Mouse (Mus musculus): ENCODE measurements around the gene Ints13.
"Not testable (repeated sequence)": the region's sequence is repeated elsewhere in the genome, so short reads cannot be mapped to it uniquely, and the experiment has no call there.

Gene Ints13

GRCm38 (mm10) chr6:146577310-146578109 is at the start of gene Ints13:
Gene Ints13 (minus strand): TSS chr6:146577835.
- DNase-seq (ENCODE audit: low read depth, low spot score) = peak; percentile 97

- DNase-seq (ENCODE audit: low read depth, low spot score) = no peak
These were observed 39.0 kb upstream of the Ints13 start for GRCm38 (mm10) chr6:146616670-146617069.

GRCm38 (mm10) chr6:146615891-146616290 is 38.3 kb upstream of the Ints13 start:
- no peak for DNase-seq (ENCODE audit: low read depth, low spot score)

GRCm38 (mm10) chr6:146614541-146614940 is 36.9 kb upstream of the Ints13 start:
- no peak for DNase-seq (ENCODE audit: low read depth, low spot score)

- no peak for DNase-seq (ENCODE audit: low read depth, low spot score)
These were observed 36.3 kb upstream of the Ints13 start for GRCm38 (mm10) chr6:146613907-146614306.

- no peak for DNase-seq (ENCODE audit: low read depth, low spot score)
These were observed 35.1 kb upstream of the Ints13 start for GRCm38 (mm10) chr6:146612736-146613135.

GRCm38 (mm10) chr6:146611897-146612296 is 34.3 kb upstream of the Ints13 start:
- DNase-seq (ENCODE audit: low read depth, low spot score) = no peak

GRCm38 (mm10) chr6:146611385-146611784 is 33.8 kb upstream of the Ints13 start:
- DNase-seq (ENCODE audit: low read depth, low spot score) = no peak

GRCm38 (mm10) chr6:146603651-146604050 is 26.0 kb upstream of the Ints13 start:
- no peak for DNase-seq (ENCODE audit: low read depth, low spot score)

GRCm38 (mm10) chr6:146602601-146603000 is 25.0 kb upstream of the Ints13 start:
- DNase-seq (ENCODE audit: low read depth, low spot score) = no peak

GRCm38 (mm10) chr6:146585134-146585533 is 7.5 kb upstream of the Ints13 start:
- DNase-seq (ENCODE audit: low read depth, low spot score) = no peak

- no peak for DNase-seq (ENCODE audit: low read depth, low spot score)
These were observed 5.9 kb upstream of the Ints13 start for GRCm38 (mm10) chr6:146583366-146584046.

GRCm38 (mm10) chr6:146580381-146580926 is 2.8 kb upstream of the Ints13 start:
- DNase-seq (ENCODE audit: low read depth, low spot score) = peak; percentile 86

- DNase-seq (ENCODE audit: low read depth, low spot score) = no peak
These were observed 951 bp upstream of the Ints13 start for GRCm38 (mm10) chr6:146578586-146578985.

- no peak for DNase-seq (ENCODE audit: low read depth, low spot score)
These were observed 486 bp upstream of the Ints13 start for GRCm38 (mm10) chr6:146578111-146578531.

GRCm38 (mm10) chr6:146576903-146577302 is 732 bp downstream of the Ints13 start, which contains the start of gene Fgfr1op2:
Gene Fgfr1op2 (plus strand): TSS chr6:146577203.
- DNase-seq (ENCODE audit: low read depth, low spot score) = no peak

- DNase-seq (ENCODE audit: low read depth, low spot score) = no peak
These were observed 5.6 kb downstream of the Ints13 start for GRCm38 (mm10) chr6:146572073-146572472.

- DNase-seq (ENCODE audit: low read depth, low spot score) = not testable (repeated sequence)
These were observed 15.2 kb downstream of the Ints13 start for GRCm38 (mm10) chr6:146562461-146562860.

- no peak for DNase-seq (ENCODE audit: low read depth, low spot score)
These were observed 26.3 kb downstream of the Ints13 start for GRCm38 (mm10) chr6:146551326-146551725.

- no peak for DNase-seq (ENCODE audit: low read depth, low spot score)
These were observed 27.2 kb downstream of the Ints13 start for GRCm38 (mm10) chr6:146550421-146550820.

GRCm38 (mm10) chr6:146545289-146545865 is 32.3 kb downstream of the Ints13 start:
- DNase-seq (ENCODE audit: low read depth, low spot score) = peak; percentile 3

GRCm38 (mm10) chr6:146544622-146545021 is 33.0 kb downstream of the Ints13 start:
- no peak for DNase-seq (ENCODE audit: low read depth, low spot score)
